Mouse (Mus musculus): ENCODE data around the gene Pdxk. TPM values are rescaled to one million over a fixed set of nuclear protein-coding genes. Genes with fewer than 3 reads are reported as not detected.

Pdxk gene
- polyA plus RNA-seq, 1 experiment from 2014 or later = 6.4 TPM

DNA sequence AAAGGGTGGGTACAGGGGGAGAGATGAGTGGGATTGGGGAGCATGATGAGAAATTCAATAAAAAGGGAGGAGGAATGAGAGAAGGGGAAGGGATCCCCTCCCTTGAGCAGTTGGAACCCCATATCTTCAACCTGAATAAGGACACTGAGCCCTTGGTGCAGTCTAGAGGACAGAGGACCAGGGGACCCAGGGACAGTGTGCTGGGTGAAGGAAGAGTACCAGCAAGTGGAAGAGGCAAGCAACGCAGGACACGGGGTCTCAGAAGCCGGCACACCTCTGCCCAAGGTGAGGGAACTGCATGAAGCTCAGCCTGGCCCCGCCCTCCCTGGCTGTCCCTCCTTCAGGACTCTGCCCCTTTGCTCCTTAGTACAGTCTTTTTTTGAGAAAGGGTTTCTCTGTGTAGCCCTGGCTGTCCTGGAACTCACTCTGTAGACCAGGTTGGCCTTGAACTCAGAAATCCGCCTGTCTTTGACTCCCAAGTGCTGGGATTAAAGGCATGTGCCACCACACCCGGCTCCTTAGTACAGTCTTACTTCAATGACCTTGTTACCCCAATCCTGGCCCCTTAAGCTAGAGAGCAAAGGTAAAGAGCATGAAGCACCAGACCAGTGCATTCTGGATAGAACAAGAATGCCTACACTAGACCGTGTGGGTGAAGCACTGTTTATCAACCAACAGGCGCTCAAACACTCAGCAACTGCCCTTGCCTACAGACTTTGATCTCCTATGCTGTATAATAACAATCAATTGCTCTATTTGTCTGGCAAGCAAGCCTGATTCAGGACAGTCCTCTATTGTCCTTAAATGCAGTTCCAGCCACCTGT, 1.6 kb downstream of the Pdxk start:
- H3K9me3 ChIP-seq (ENCODE audit: control insufficient read depth, low read length) = no peaks in the 10 kb centered on the region
- DNase-seq (ENCODE audit: low spot score, missing footprints) (no peak), ATAC-seq (ENCODE audit: low FRiP score) (no peak)
- no peak overlapping the region for H3K4me2 ChIP-seq
- no peak overlapping the region for H3K27ac ChIP-seq (ENCODE audit: low read depth, low read length)
- H3K27me3 ChIP-seq (ENCODE audit: control insufficient read depth, insufficient read depth, low read length) = no peaks in the 10 kb centered on the region
- no peaks in the 10 kb centered on the region for H3K36me3 ChIP-seq (ENCODE audit: control insufficient read depth, insufficient read depth, low read length)
- H3K9ac ChIP-seq (ENCODE audit: low read length) = no peak overlapping the region
- 87% methylated on average over 8 of the region's 8 CpGs for WGBS
- peaks cover 6% of the 10 kb centered on the region for H3K4me1 ChIP-seq (ENCODE audit: control insufficient read depth, insufficient read depth, low read length)
- H3K4me3 ChIP-seq (ENCODE audit: low read depth, low read length) = no peak overlapping the region

DNA sequence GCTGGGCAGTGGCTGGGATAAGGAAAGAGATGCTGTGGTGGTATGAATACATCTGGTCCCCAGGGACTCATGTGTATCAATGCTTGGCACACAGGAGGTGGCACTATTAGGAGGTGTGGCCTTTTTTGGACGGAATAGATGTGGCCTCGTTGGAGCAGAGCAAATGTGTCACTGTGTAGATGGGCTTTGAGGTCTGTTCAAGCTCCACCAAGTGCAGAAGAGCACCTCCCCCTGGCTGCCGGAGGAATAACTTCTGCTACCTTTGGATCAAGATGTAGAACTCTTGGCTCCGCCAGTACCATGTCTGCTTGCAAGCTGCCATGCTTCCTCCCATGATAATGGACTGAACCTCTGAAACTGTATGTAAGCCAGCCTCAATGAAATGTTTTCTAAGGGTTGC, 3.0 kb downstream of the Pdxk start:
- peaks cover 8% of the 10 kb centered on the region for H3K4me1 ChIP-seq (ENCODE audit: control insufficient read depth, insufficient read depth, low read length)
- no peaks in the 10 kb centered on the region for H3K9me3 ChIP-seq (ENCODE audit: control insufficient read depth, low read length)
- H3K4me3 ChIP-seq (ENCODE audit: low read depth, low read length) = no peak overlapping the region
- no peak overlapping the region for H3K27ac ChIP-seq (ENCODE audit: low read depth, low read length)
- 82% methylated on average over 4 of the region's 4 CpGs for WGBS
- ATAC-seq (ENCODE audit: low FRiP score) (no peak), DNase-seq (ENCODE audit: low spot score, missing footprints) (no peak)
- no peak overlapping the region for H3K9ac ChIP-seq (ENCODE audit: low read length)
- no peaks in the 10 kb centered on the region for H3K27me3 ChIP-seq (ENCODE audit: control insufficient read depth, insufficient read depth, low read length)
- no peak overlapping the region for H3K4me2 ChIP-seq
- H3K36me3 ChIP-seq (ENCODE audit: control insufficient read depth, insufficient read depth, low read length) = no peaks in the 10 kb centered on the region

DNA sequence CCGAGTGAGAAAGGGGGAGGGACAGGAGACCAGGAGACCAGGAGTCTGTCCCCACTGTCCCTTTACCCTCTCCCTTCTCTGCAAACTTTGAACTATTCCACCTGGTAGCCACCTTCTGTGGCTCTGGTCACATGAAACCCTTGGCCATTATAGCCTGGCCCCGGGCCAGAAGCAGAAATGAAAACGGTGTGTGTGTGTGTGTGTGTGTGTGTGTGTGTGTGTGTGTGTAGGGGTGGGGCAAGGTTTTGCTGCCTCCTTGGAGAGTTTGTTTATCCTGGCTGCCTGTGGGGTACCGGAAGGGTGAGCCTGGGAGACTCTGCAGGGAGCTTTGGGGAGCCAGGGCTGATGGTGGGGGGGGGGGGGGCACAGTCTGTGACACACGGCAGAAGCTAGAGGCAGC, 4.3 kb downstream of the Pdxk start:
- Histone ChIP-seq H3K4me3 (ENCODE audit: low read depth, low read length) (no peak overlapping the region), H3K27me3 (ENCODE audit: control insufficient read depth, insufficient read depth, low read length) (no peaks in the 10 kb centered on the region), H3K4me2 (no peak overlapping the region), H3K27ac (ENCODE audit: low read depth, low read length) (no peak overlapping the region), H3K9me3 (ENCODE audit: control insufficient read depth, low read length) (no peaks in the 10 kb centered on the region), H3K36me3 (ENCODE audit: control insufficient read depth, insufficient read depth, low read length) (no peaks in the 10 kb centered on the region), H3K4me1 (ENCODE audit: control insufficient read depth, insufficient read depth, low read length) (peaks cover 8% of the 10 kb centered on the region), H3K9ac (ENCODE audit: low read length) (no peak overlapping the region)
- DNase-seq (ENCODE audit: low spot score, missing footprints) (no peak), ATAC-seq (ENCODE audit: low FRiP score) (no peak)
- 67% methylated on average over 4 of the region's 5 CpGs for WGBS

DNA sequence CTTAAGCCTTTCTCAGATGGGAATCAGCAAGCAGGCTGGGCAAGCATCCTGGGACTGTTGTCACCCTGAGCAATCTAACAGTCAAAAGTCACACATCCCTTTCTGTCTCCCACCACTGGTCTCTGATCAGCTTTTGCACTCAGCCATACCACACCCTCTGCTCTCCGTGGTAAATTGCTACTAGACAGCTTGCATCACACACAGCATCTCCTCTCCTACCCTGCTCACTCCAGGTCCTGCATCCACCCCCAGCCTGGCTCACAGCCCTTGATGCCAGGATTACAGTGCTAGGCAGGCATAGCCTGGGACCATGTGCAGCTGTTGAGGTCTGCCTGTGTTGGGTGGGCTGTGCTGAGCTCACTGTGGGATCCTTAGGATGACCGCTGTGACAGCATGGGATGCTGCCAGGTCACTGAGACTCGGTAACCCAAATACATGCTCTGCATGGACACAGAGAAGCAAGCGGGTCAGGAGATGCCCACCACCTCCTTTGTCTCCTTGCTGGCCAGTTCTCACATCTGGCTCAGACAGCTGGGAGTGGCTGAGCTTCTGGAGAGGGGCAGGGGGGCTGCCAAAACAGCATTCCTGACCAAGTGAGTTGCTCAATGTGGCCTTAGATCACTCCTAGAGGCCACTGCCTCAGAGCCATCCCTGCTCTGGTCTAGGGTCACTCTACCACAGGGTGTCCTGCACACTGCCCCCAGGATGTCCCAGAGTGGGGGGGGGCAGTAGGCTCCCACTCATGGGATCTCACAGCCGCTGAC, 6.2 kb downstream of the Pdxk start:
- Histone ChIP-seq H3K27me3 (ENCODE audit: control insufficient read depth, insufficient read depth, low read length) (no peaks in the 10 kb centered on the region), H3K9ac (ENCODE audit: low read length) (no peak overlapping the region), H3K4me3 (ENCODE audit: low read depth, low read length) (no peak overlapping the region), H3K27ac (ENCODE audit: low read depth, low read length) (no peak overlapping the region), H3K36me3 (ENCODE audit: control insufficient read depth, insufficient read depth, low read length) (no peaks in the 10 kb centered on the region), H3K4me1 (ENCODE audit: control insufficient read depth, insufficient read depth, low read length) (peaks cover 2% of the 10 kb centered on the region; the same call in 1 of the 2 replicates), H3K4me2 (no peak overlapping the region), H3K9me3 (ENCODE audit: control insufficient read depth, low read length) (no peaks in the 10 kb centered on the region)
- ATAC-seq (ENCODE audit: low FRiP score) (no peak), DNase-seq (ENCODE audit: low spot score, missing footprints) (no peak)
- 58% methylated on average over 5 of the region's 5 CpGs for WGBS

DNA sequence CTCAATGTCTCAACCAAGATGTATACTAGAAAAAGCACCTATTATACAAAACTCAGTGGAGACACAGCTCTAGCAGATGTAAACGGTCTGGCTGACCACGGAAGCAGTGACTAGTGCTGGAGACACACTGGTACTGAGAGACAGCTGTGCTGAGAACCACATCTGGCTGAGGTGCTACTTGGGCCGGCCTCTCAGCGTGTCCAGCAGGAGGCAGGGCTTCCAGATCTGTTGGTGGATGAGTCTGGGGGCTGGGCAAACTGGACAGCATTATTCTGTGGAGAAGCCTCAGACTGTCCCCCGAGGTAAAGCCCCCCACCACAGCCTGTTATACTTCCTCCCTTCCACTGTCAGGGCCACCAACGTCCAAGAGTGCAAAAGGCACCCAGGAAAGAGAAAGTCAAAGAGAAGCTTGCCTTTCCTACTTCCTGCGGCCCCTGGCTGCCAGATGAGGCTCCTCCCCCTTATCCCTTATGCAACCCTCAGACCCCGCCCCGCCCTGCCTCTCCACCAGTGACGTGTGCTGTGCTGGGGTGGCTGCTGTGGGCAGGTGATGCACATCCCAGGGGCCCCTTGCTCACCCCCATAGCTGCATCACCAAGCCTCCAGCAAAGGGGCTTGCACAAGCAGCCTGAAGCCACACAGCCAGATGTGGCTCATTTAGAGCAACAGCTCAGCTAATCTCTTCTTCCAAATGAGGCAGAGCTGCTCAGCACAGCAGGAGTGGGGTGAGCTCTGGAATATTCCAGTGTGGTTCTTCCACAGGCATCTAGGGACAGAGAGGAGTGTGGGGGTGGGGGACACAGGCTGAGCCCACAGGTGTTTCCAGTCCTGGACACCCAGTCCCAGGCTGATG, 7.1 kb downstream of the Pdxk start:
- Histone ChIP-seq H3K4me1 (ENCODE audit: control insufficient read depth, insufficient read depth, low read length) (peaks cover 5% of the 10 kb centered on the region; the same call in 1 of the 2 replicates), H3K36me3 (ENCODE audit: control insufficient read depth, insufficient read depth, low read length) (no peaks in the 10 kb centered on the region), H3K4me3 (ENCODE audit: low read depth, low read length) (no peak overlapping the region), H3K27ac (ENCODE audit: low read depth, low read length) (no peak overlapping the region), H3K9me3 (ENCODE audit: control insufficient read depth, low read length) (no peaks in the 10 kb centered on the region), H3K4me2 (no peak overlapping the region), H3K27me3 (ENCODE audit: control insufficient read depth, insufficient read depth, low read length) (no peaks in the 10 kb centered on the region), H3K9ac (ENCODE audit: low read length) (no peak overlapping the region)
- DNase-seq (ENCODE audit: low spot score, missing footprints) (no peak), ATAC-seq (ENCODE audit: low FRiP score) (peak; percentile 66)
- 25% methylated on average over 10 of the region's 10 CpGs for WGBS

DNA sequence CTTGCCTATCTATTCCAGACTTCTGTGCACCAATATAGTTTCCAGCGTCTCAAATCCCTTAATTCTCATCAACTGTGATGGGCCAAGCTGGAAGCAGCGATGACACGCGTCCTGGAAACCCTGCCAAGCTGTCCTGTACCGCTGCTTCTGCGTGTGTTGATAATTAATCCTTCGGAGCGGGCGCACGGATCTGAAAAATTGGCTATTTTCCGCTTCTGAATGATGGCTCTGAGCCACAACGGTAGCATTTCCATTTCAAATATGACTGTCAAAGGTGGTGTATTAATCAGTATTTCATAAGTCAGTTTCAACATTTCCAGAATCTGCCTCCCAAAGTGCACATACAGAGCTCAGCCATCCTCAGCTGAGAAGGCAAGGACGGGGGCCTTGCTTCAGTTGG, 8.1 kb downstream of the Pdxk start:
- H3K4me1 ChIP-seq (ENCODE audit: control insufficient read depth, insufficient read depth, low read length) = peaks cover 13% of the 10 kb centered on the region
- no peak for DNase-seq (ENCODE audit: low spot score, missing footprints)
- no peak overlapping the region for H3K4me2 ChIP-seq
- no peaks in the 10 kb centered on the region for H3K36me3 ChIP-seq (ENCODE audit: control insufficient read depth, insufficient read depth, low read length)
- H3K9ac ChIP-seq (ENCODE audit: low read length) = no peak overlapping the region
- WGBS = 94% methylated on average over 13 of the region's 13 CpGs
- H3K4me3 ChIP-seq (ENCODE audit: low read depth, low read length) = no peak overlapping the region
- no peak overlapping the region for H3K27ac ChIP-seq (ENCODE audit: low read depth, low read length)
- H3K27me3 ChIP-seq (ENCODE audit: control insufficient read depth, insufficient read depth, low read length) = no peaks in the 10 kb centered on the region
- no peak for ATAC-seq (ENCODE audit: low FRiP score)
- no peaks in the 10 kb centered on the region for H3K9me3 ChIP-seq (ENCODE audit: control insufficient read depth, low read length)

DNA sequence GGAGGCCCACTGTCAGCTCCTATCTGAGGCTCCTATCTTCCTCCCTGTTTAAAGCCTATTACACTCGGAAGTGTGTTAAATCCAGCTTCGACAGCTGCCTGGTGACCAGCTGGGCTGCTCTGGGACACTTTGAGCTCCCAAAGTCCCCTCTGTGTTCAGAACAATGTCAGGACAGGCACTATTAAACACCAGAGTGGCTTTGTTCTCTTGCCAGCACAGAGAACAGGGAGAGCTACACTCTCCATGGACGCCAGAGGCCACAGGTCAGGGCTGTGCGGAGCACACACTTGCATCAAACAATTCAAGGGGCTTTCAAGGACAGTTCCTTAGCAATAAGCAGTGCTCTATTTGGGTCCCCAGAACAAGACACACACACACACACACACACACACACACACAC, 12.1 kb downstream of the Pdxk start:
- Histone ChIP-seq H3K9me3 (ENCODE audit: control insufficient read depth, low read length) (no peaks in the 10 kb centered on the region), H3K27ac (ENCODE audit: low read depth, low read length) (no peak overlapping the region), H3K4me1 (ENCODE audit: control insufficient read depth, insufficient read depth, low read length) (peaks cover 13% of the 10 kb centered on the region), H3K27me3 (ENCODE audit: control insufficient read depth, insufficient read depth, low read length) (no peaks in the 10 kb centered on the region), H3K9ac (ENCODE audit: low read length) (no peak overlapping the region; the same call in 1 of the 2 replicates), H3K4me3 (ENCODE audit: low read depth, low read length) (no peak overlapping the region), H3K36me3 (ENCODE audit: control insufficient read depth, insufficient read depth, low read length) (peaks cover under 1% of the 10 kb centered on the region; the same call in 1 of the 2 replicates), H3K4me2 (no peak overlapping the region)
- WGBS = 19% methylated on average over 4 of the region's 4 CpGs
- ATAC-seq (ENCODE audit: low FRiP score) = peak; percentile 67
- no peak for DNase-seq (ENCODE audit: low spot score, missing footprints)

DNA sequence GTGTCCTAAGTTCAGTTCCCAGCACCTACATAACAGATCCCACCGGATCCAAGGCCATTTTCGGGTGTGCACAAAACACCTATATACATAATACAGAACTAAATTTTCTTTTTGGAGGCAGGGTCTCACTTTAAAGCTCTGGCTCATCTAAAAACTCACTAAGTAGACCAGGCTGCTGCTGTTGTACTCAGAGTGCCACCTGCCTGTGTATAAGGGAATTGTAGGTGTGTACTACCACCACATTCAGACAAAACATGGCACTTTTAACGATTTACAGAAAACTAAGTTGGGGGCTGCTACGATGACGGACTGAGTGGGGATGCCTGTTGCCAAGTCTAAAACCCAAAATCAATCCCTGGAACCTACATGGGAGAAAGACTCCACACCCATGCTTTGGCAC, 14.0 kb downstream of the Pdxk start:
- H3K4me3 ChIP-seq (ENCODE audit: low read depth, low read length) = no peak overlapping the region
- ATAC-seq (ENCODE audit: low FRiP score) (no peak), DNase-seq (ENCODE audit: low spot score, missing footprints) (no peak)
- WGBS = 90% methylated on average over 5 of the region's 5 CpGs
- H3K9me3 ChIP-seq (ENCODE audit: control insufficient read depth, low read length) = no peaks in the 10 kb centered on the region
- no peak overlapping the region for H3K4me2 ChIP-seq
- no peaks in the 10 kb centered on the region for H3K27me3 ChIP-seq (ENCODE audit: control insufficient read depth, insufficient read depth, low read length)
- peaks cover 11% of the 10 kb centered on the region for H3K4me1 ChIP-seq (ENCODE audit: control insufficient read depth, insufficient read depth, low read length)
- H3K36me3 ChIP-seq (ENCODE audit: control insufficient read depth, insufficient read depth, low read length) = peaks cover 2% of the 10 kb centered on the region; the same call in 1 of the 2 replicates
- no peak overlapping the region for H3K27ac ChIP-seq (ENCODE audit: low read depth, low read length)
- H3K9ac ChIP-seq (ENCODE audit: low read length) = no peak overlapping the region
